ENCODE assay signal across 14 mouse cellular contexts in genomic region chr1:75511437-75512210, GRCm38 (mm10). TPM values are rescaled to one million over a fixed set of nuclear protein-coding genes. Genes with fewer than 3 reads are reported as not detected.
DNase-seq lines count a peak whose midpoint lies in the region; ATAC-seq and TF ChIP-seq lines count a peak whose summit lies in the region.
"Had no signal": no experiment of that assay in that cellular context is flagged by ENCODE, and none has a peak within 500 bp of the region (broad histone marks: within the 10 kb centered on the region; RNA-seq: fewer than 3 reads in every experiment).

No protein-coding gene starts in this region.

- no peaks in the 10 kb centered on the region for H3K9me3 ChIP-seq in heart, embryonic 13.5 days
- no peaks in the 10 kb centered on the region for H3K9me3 ChIP-seq in midbrain, embryonic 11.5 days (ENCODE audit: control insufficient read depth, low read length)
- H3K9me3 ChIP-seq in midbrain, postnatal 0 days (ENCODE audit: low read length) = no peaks in the 10 kb centered on the region
- H3K9me3 ChIP-seq in intestine, embryonic 14.5 days (ENCODE audit: control insufficient read depth, low read length) = no peaks in the 10 kb centered on the region
- no peaks in the 10 kb centered on the region for H3K9me3 ChIP-seq in neural tube, embryonic 15.5 days (replicated peaks)
- H3K9me3 ChIP-seq in lung, postnatal 0 days (ENCODE audit: low read length) = no peaks in the 10 kb centered on the region

- no peak for TF ChIP-seq CTCF in midbrain, postnatal 0 days (IDR thresholded peaks at IDR 0.05)
- no peak for TF ChIP-seq CTCF in lung, postnatal 0 days (IDR thresholded peaks at IDR 0.05)

- no peaks in the 10 kb centered on the region for H3K27me3 ChIP-seq in heart, embryonic 13.5 days (replicated peaks)
- H3K27me3 ChIP-seq in midbrain, embryonic 11.5 days (ENCODE audit: control insufficient read depth, insufficient read depth, low read length) = peaks cover 3% of the 10 kb centered on the region; the same call in 1 of the 2 replicates
- H3K27me3 ChIP-seq in midbrain, postnatal 0 days (ENCODE audit: insufficient read depth, low read length) = no peaks in the 10 kb centered on the region
- no peaks in the 10 kb centered on the region for H3K27me3 ChIP-seq in intestine, embryonic 14.5 days (replicated peaks; ENCODE audit: control insufficient read depth, insufficient read depth, low read length)
- 0 out of 2 replicates have a peak, but pooled peaks cover 4% of the 10 kb centered on the region for H3K27me3 ChIP-seq in neural tube, embryonic 15.5 days (replicated peaks)
- no peaks in the 10 kb centered on the region for H3K27me3 ChIP-seq in lung, postnatal 0 days (replicated peaks; ENCODE audit: insufficient read depth, low read length)

- WGBS in heart, embryonic 13.5 days = 26% methylated on average over 4 of the region's 4 CpGs
- 55% methylated on average over 4 of the region's 4 CpGs for WGBS in midbrain, embryonic 11.5 days
- 60% methylated on average over 4 of the region's 4 CpGs for WGBS in midbrain, postnatal 0 days
- WGBS in intestine, embryonic 14.5 days = 43% methylated on average over 4 of the region's 4 CpGs
- 74% methylated on average over 4 of the region's 4 CpGs for WGBS in neural tube, embryonic 15.5 days
- 61% methylated on average over 4 of the region's 4 CpGs for WGBS in lung, postnatal 0 days

- DNase-seq in heart, adult 8-10 months (ENCODE audit: low spot score) = no peak
- DNase-seq in midbrain, embryonic 11.5 days (ENCODE audit: low spot score, missing footprints) = peak; percentile 70
- no peak for DNase-seq in midbrain, postnatal 0 days (ENCODE audit: low spot score)
- no peak for DNase-seq in intestine, embryonic 14.5 days (ENCODE audit: low spot score)
- DNase-seq in thymus, postnatal 0 days (ENCODE audit: low spot score) = no peak
- DNase-seq in lung, postnatal 0 days (ENCODE audit: low spot score) = no peak
- DNase-seq: cerebellum, adult 18-20 months; lung, postnatal 10 days; right cerebral cortex, adult 18-20 months; thymus, adult 18-20 months had no signal

- H3K4me1 ChIP-seq in heart, embryonic 13.5 days = peaks cover 73% of the 10 kb centered on the region
- H3K4me1 ChIP-seq in midbrain, embryonic 11.5 days (ENCODE audit: control insufficient read depth, insufficient read depth, low read length) = peaks cover under 1% of the 10 kb centered on the region; the same call in 1 of the 2 replicates
- H3K4me1 ChIP-seq in midbrain, postnatal 0 days (ENCODE audit: insufficient read depth, low read length) = peaks cover 4% of the 10 kb centered on the region; the same call in 1 of the 2 replicates
- H3K4me1 ChIP-seq in intestine, embryonic 14.5 days (replicated peaks; ENCODE audit: control insufficient read depth, insufficient read depth, low read length) = peaks cover 22% of the 10 kb centered on the region
- peaks cover 15% of the 10 kb centered on the region for H3K4me1 ChIP-seq in neural tube, embryonic 15.5 days
- H3K4me1 ChIP-seq in lung, postnatal 0 days (ENCODE audit: insufficient read depth, low read depth, low read length) = peaks cover 7% of the 10 kb centered on the region; the same call in 1 of the 2 replicates

- H3K4me2 ChIP-seq in heart, embryonic 13.5 days = peak overlapping the region; percentile 4; the same call in 1 of the 2 replicates
- H3K4me2 ChIP-seq in midbrain, embryonic 11.5 days = no peak overlapping the region
- no peak overlapping the region for H3K4me2 ChIP-seq in midbrain, postnatal 0 days (ENCODE audit: low read depth, low read length, poor library complexity, severe bottlenecking)
- no peak overlapping the region for H3K4me2 ChIP-seq in intestine, embryonic 14.5 days (ENCODE audit: low read length)
- H3K4me2 ChIP-seq in neural tube, embryonic 15.5 days = no peak overlapping the region
- no peak overlapping the region for H3K4me2 ChIP-seq in lung, postnatal 0 days (replicated peaks; ENCODE audit: low read depth, low read length)

- peak overlapping the region; percentile 96 for H3K27ac ChIP-seq in heart, embryonic 13.5 days (replicated peaks)
- no peak overlapping the region for H3K27ac ChIP-seq in midbrain, embryonic 11.5 days (ENCODE audit: low read depth, low read length)
- no peak overlapping the region for H3K27ac ChIP-seq in midbrain, postnatal 0 days (ENCODE audit: low read depth, low read length)
- H3K27ac ChIP-seq in intestine, embryonic 14.5 days (ENCODE audit: low read depth) = peak overlapping the region; percentile 47
- H3K27ac ChIP-seq in neural tube, embryonic 15.5 days (replicated peaks) = no peak overlapping the region
- no peak overlapping the region for H3K27ac ChIP-seq in lung, postnatal 0 days (ENCODE audit: low read length)

- no peak for TF ChIP-seq EP300 in lung, postnatal 0 days (IDR thresholded peaks at IDR 0.05)

- ATAC-seq in heart, embryonic 13.5 days (ENCODE audit: extremely low read depth, insufficient number of reproducible peaks, low FRiP score, low TSS enrichment) = peak; percentile 26; the same call in 1 of the 2 replicates
- ATAC-seq in midbrain, embryonic 11.5 days (ENCODE audit: low FRiP score) = no peak
- no peak for ATAC-seq in midbrain, postnatal 0 days (ENCODE audit: low FRiP score)
- ATAC-seq in intestine, embryonic 14.5 days (replicated peaks; ENCODE audit: low FRiP score, low TSS enrichment, low read depth) = peak; percentile 58
- no peak for ATAC-seq in neural tube, embryonic 15.5 days (ENCODE audit: low FRiP score)
- ATAC-seq in lung, postnatal 0 days = no peak

- no peaks in the 10 kb centered on the region for H3K36me3 ChIP-seq in heart, embryonic 13.5 days
- H3K36me3 ChIP-seq in midbrain, embryonic 11.5 days (ENCODE audit: control insufficient read depth, insufficient read depth, low read length) = no peaks in the 10 kb centered on the region
- H3K36me3 ChIP-seq in midbrain, postnatal 0 days (ENCODE audit: insufficient read depth, low read length) = no peaks in the 10 kb centered on the region
- H3K36me3 ChIP-seq in intestine, embryonic 14.5 days (ENCODE audit: control insufficient read depth, insufficient read depth, low read length) = no peaks in the 10 kb centered on the region
- H3K36me3 ChIP-seq in neural tube, embryonic 15.5 days = no peaks in the 10 kb centered on the region
- no peaks in the 10 kb centered on the region for H3K36me3 ChIP-seq in lung, postnatal 0 days (ENCODE audit: insufficient read depth, low read length)

- H3K4me3 ChIP-seq in heart, embryonic 13.5 days = no peak overlapping the region
- H3K4me3 ChIP-seq in midbrain, embryonic 11.5 days (ENCODE audit: low read depth, low read length) = no peak overlapping the region
- no peak overlapping the region for H3K4me3 ChIP-seq in midbrain, postnatal 0 days (ENCODE audit: low read depth, low read length)
- H3K4me3 ChIP-seq in intestine, embryonic 14.5 days (ENCODE audit: low read depth, low read length) = no peak overlapping the region
- H3K4me3 ChIP-seq in neural tube, embryonic 15.5 days (replicated peaks) = no peak overlapping the region
- no peak overlapping the region for H3K4me3 ChIP-seq in lung, postnatal 0 days (ENCODE audit: low read depth, low read length)
- H3K4me3 ChIP-seq: myocyte had no signal

- peak overlapping the region; percentile 4 for H3K9ac ChIP-seq in heart, embryonic 13.5 days
- H3K9ac ChIP-seq in midbrain, embryonic 11.5 days (ENCODE audit: low read length) = no peak overlapping the region
- H3K9ac ChIP-seq in midbrain, postnatal 0 days (replicated peaks; ENCODE audit: low read length, poor library complexity, severe bottlenecking) = no peak overlapping the region
- H3K9ac ChIP-seq in intestine, embryonic 14.5 days (ENCODE audit: low read length) = no peak overlapping the region
- no peak overlapping the region for H3K9ac ChIP-seq in neural tube, embryonic 15.5 days (replicated peaks)
- no peak overlapping the region for H3K9ac ChIP-seq in lung, postnatal 0 days (replicated peaks; ENCODE audit: low read depth)

RNA-seq across cellular contexts. Expression of gene Inha, which starts 4.7 kb away (rescaled TPM):
- 5.5 and 6.0 TPM in 2 replicates for polyA plus RNA-seq in heart, embryonic 13.5 days (2015; fragmentation: Nextera tagmentation; extraction: Ambion mirVana)
- total RNA-seq in heart, adult 8-10 months (2022) = 1 to 10 TPM; 2.8 to 4.6 (median 3.9) TPM
- 1.3 and 1.6 TPM in 2 replicates for polyA plus RNA-seq in midbrain, embryonic 11.5 days (2014; fragmentation: Nextera tagmentation; extraction: Ambion mirVana)
- 30.9 and 33.3 TPM in 2 replicates for total RNA-seq in midbrain, postnatal 0 days (2014; rRNA removed)
- polyA plus RNA-seq in midbrain, postnatal 0 days (2015; fragmentation: Nextera tagmentation; extraction: Ambion mirVana) = 22.5 and 23.2 TPM in 2 replicates
- 3.5 and 3.9 TPM in 2 replicates for polyA plus RNA-seq in intestine, embryonic 14.5 days (2014; fragmentation: Nextera tagmentation; extraction: Ambion mirVana)
- polyA plus RNA-seq in neural tube, embryonic 15.5 days (2015; fragmentation: Nextera tagmentation; extraction: Ambion mirVana) = 18.1 and 23.5 TPM in 2 replicates
- polyA plus RNA-seq in thymus, postnatal 0 days (2015; fragmentation: Nextera tagmentation; extraction: Ambion mirVana) = 1.7 TPM in 2 replicates
- polyA plus RNA-seq in lung, postnatal 0 days (2015; fragmentation: Nextera tagmentation; extraction: Ambion mirVana) = 3.7 and 3.8 TPM in 2 replicates

RNA-seq across cellular contexts. Expression of gene Obsl1, which starts 5.4 kb away (rescaled TPM):
- polyA plus RNA-seq in heart, embryonic 13.5 days (2015; fragmentation: Nextera tagmentation; extraction: Ambion mirVana) = 91.0 and 93.0 TPM in 2 replicates
- total RNA-seq in heart, adult 8-10 months (2022) = 100 to 1,000 TPM; 108 to 133 (median 122) TPM
- 31.0 and 33.2 TPM in 2 replicates for polyA plus RNA-seq in midbrain, embryonic 11.5 days (2014; fragmentation: Nextera tagmentation; extraction: Ambion mirVana)
- 40.7 and 45.9 TPM in 2 replicates for total RNA-seq in midbrain, postnatal 0 days (2014; rRNA removed)
- 24.2 TPM in 2 replicates for polyA plus RNA-seq in midbrain, postnatal 0 days (2015; fragmentation: Nextera tagmentation; extraction: Ambion mirVana)
- 80.9 and 88.4 TPM in 2 replicates for polyA plus RNA-seq in intestine, embryonic 14.5 days (2014; fragmentation: Nextera tagmentation; extraction: Ambion mirVana)
- 33.1 and 37.6 TPM in 2 replicates for polyA plus RNA-seq in neural tube, embryonic 15.5 days (2015; fragmentation: Nextera tagmentation; extraction: Ambion mirVana)
- 9.9 and 10.2 TPM in 2 replicates for polyA plus RNA-seq in thymus, postnatal 0 days (2015; fragmentation: Nextera tagmentation; extraction: Ambion mirVana)
- 25.8 and 33.9 TPM in 2 replicates for polyA plus RNA-seq in lung, postnatal 0 days (2015; fragmentation: Nextera tagmentation; extraction: Ambion mirVana)

RNA-seq across cellular contexts. Expression of gene Stk11ip, which starts 9.7 kb away (rescaled TPM):
- 11.3 and 12.6 TPM in 2 replicates for polyA plus RNA-seq in heart, embryonic 13.5 days (2015; fragmentation: Nextera tagmentation; extraction: Ambion mirVana)
- total RNA-seq in heart, adult 8-10 months (2022) = 10 to 100 TPM in 3 of 4 experiments, 1 to 10 TPM in 1; 8.3 to 10.4 (median 10.3) TPM
- polyA plus RNA-seq in midbrain, embryonic 11.5 days (2014; fragmentation: Nextera tagmentation; extraction: Ambion mirVana) = 12.3 and 15.7 TPM in 2 replicates
- 28.8 and 32.7 TPM in 2 replicates for total RNA-seq in midbrain, postnatal 0 days (2014; rRNA removed)
- 15.6 and 16.9 TPM in 2 replicates for polyA plus RNA-seq in midbrain, postnatal 0 days (2015; fragmentation: Nextera tagmentation; extraction: Ambion mirVana)
- polyA plus RNA-seq in intestine, embryonic 14.5 days (2014; fragmentation: Nextera tagmentation; extraction: Ambion mirVana) = 16.3 and 18.7 TPM in 2 replicates
- polyA plus RNA-seq in neural tube, embryonic 15.5 days (2015; fragmentation: Nextera tagmentation; extraction: Ambion mirVana) = 20.0 and 21.2 TPM in 2 replicates
- 13.1 and 14.4 TPM in 2 replicates for polyA plus RNA-seq in thymus, postnatal 0 days (2015; fragmentation: Nextera tagmentation; extraction: Ambion mirVana)
- 12.7 and 13.2 TPM in 2 replicates for polyA plus RNA-seq in lung, postnatal 0 days (2015; fragmentation: Nextera tagmentation; extraction: Ambion mirVana)

RNA-seq across cellular contexts. Expression of gene Tmem198, which starts 32.3 kb away (rescaled TPM):
- polyA plus RNA-seq in heart, embryonic 13.5 days (2015; fragmentation: Nextera tagmentation; extraction: Ambion mirVana) = 0.43 and 0.49 TPM in 2 replicates
- under 1 TPM; 0.31 to 0.75 (median 0.42) TPM for total RNA-seq in heart, adult 8-10 months (2022)
- polyA plus RNA-seq in midbrain, embryonic 11.5 days (2014; fragmentation: Nextera tagmentation; extraction: Ambion mirVana) = 11.6 and 13.0 TPM in 2 replicates
- 52.4 and 57.8 TPM in 2 replicates for total RNA-seq in midbrain, postnatal 0 days (2014; rRNA removed)
- 49.4 and 50.4 TPM in 2 replicates for polyA plus RNA-seq in midbrain, postnatal 0 days (2015; fragmentation: Nextera tagmentation; extraction: Ambion mirVana)
- polyA plus RNA-seq in intestine, embryonic 14.5 days (2014; fragmentation: Nextera tagmentation; extraction: Ambion mirVana) = 1.9 and 2.6 TPM in 2 replicates
- 40.2 and 50.7 TPM in 2 replicates for polyA plus RNA-seq in neural tube, embryonic 15.5 days (2015; fragmentation: Nextera tagmentation; extraction: Ambion mirVana)
- 0.30 and 0.39 TPM in 2 replicates for polyA plus RNA-seq in thymus, postnatal 0 days (2015; fragmentation: Nextera tagmentation; extraction: Ambion mirVana)
- 1.1 and 1.3 TPM in 2 replicates for polyA plus RNA-seq in lung, postnatal 0 days (2015; fragmentation: Nextera tagmentation; extraction: Ambion mirVana)
- total RNA-seq: hematopoietic stem cell, adult 5-6 weeks had no signal

RNA-seq across cellular contexts. Expression of gene Chpf, which starts 32.5 kb away (rescaled TPM):
- 26.0 and 28.6 TPM in 2 replicates for polyA plus RNA-seq in heart, embryonic 13.5 days (2015; fragmentation: Nextera tagmentation; extraction: Ambion mirVana)
- 10 to 100 TPM; 22.4 to 23.9 (median 23.6) TPM for total RNA-seq in heart, adult 8-10 months (2022)
- polyA plus RNA-seq in midbrain, embryonic 11.5 days (2014; fragmentation: Nextera tagmentation; extraction: Ambion mirVana) = 15.2 and 20.8 TPM in 2 replicates
- total RNA-seq in midbrain, postnatal 0 days (2014; rRNA removed) = 125 and 132 TPM in 2 replicates
- 60.0 and 60.8 TPM in 2 replicates for polyA plus RNA-seq in midbrain, postnatal 0 days (2015; fragmentation: Nextera tagmentation; extraction: Ambion mirVana)
- polyA plus RNA-seq in intestine, embryonic 14.5 days (2014; fragmentation: Nextera tagmentation; extraction: Ambion mirVana) = 36.7 and 42.8 TPM in 2 replicates
- polyA plus RNA-seq in neural tube, embryonic 15.5 days (2015; fragmentation: Nextera tagmentation; extraction: Ambion mirVana) = 48.3 and 51.7 TPM in 2 replicates
- polyA plus RNA-seq in thymus, postnatal 0 days (2015; fragmentation: Nextera tagmentation; extraction: Ambion mirVana) = 10.7 and 11.4 TPM in 2 replicates
- polyA plus RNA-seq in lung, postnatal 0 days (2015; fragmentation: Nextera tagmentation; extraction: Ambion mirVana) = 31.2 and 31.6 TPM in 2 replicates

Comparison
In these comparisons a context has a peak if more than half of its experiments do, and no peak if none do; other contexts are left out.
1. ATAC-seq: peak in heart, embryonic 13.5 days (single experiment) and intestine, embryonic 14.5 days (single experiment); none in midbrain, embryonic 11.5 days (single experiment), midbrain, postnatal 0 days (single experiment), neural tube, embryonic 15.5 days (single experiment) and lung, postnatal 0 days (single experiment).
2. H3K27ac ChIP-seq: peak in heart, embryonic 13.5 days (single experiment) and intestine, embryonic 14.5 days (single experiment); none in midbrain, embryonic 11.5 days (single experiment), midbrain, postnatal 0 days (single experiment), neural tube, embryonic 15.5 days (single experiment) and lung, postnatal 0 days (single experiment).